Mouse (Mus musculus) layer of hippocampus, adult 9-10 months (tissue): ENCODE measurements around the gene Fbxw21.
"Not testable (repeated sequence)": the region's sequence is repeated elsewhere in the genome, so short reads cannot be mapped to it uniquely, and the experiment has no call there.

Source experiments
- DNase-seq: peaks from one replicate; pipeline ENCODE4 v3.0.0; 2022; ENCODE audit warnings: low spot score

Gene Fbxw21

DNA sequence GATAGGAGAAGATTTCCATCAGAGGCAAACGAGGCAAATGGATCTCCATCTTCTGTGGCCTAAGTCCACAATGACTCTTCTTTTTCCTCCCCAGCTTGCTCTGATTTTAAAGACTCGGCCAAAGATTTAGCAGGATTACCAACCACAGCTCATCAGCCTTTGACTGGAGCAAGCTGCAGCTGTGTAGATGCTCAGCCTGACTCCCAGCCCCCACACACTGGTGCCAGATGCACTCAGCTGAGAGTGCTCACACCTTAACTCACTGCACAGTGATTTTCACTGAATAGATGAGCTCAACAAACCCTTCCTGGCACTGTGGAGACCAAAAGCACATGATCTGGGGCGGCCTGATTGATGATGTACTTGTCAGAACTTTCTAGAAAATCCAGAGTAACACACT is at the start of gene Fbxw21:
Fbxw21 (minus strand) TSS at position 101 of the 400 bp plus-strand sequence.
- no peak for DNase-seq

GRCm38 (mm10) chr9:109201347-109201746 is 39.5 kb upstream of the Fbxw21 start:
- not testable (repeated sequence) for DNase-seq

DNA sequence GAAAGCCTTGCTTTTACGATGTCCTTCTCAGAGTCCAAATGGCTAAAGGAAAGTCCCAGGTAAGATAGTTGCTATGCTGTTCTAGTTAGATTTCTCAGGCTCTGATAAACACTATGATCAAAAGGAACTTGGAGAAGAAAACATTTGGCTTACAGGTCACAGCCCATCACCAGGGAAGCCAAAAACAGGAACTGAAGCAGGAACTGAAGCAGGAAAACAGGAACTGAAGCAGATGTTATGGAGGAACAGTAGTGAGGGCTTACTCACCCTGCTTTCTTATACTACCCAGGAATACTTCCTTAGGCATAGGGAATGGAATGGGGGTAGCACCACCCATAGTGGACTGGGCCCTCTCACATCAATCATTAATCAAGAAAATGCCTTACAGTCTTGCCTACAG is 38.5 kb upstream of the Fbxw21 start:
- no peak for DNase-seq

GRCm38 (mm10) chr9:109199353-109199752 is 37.5 kb upstream of the Fbxw21 start:
- DNase-seq, result no peak

GRCm38 (mm10) chr9:109195875-109196274 is 34.0 kb upstream of the Fbxw21 start, which contains the start of gene Fbxw13:
TSS of gene Fbxw13 (minus strand) at chr9:109195975.
- not testable (repeated sequence) for DNase-seq

DNA sequence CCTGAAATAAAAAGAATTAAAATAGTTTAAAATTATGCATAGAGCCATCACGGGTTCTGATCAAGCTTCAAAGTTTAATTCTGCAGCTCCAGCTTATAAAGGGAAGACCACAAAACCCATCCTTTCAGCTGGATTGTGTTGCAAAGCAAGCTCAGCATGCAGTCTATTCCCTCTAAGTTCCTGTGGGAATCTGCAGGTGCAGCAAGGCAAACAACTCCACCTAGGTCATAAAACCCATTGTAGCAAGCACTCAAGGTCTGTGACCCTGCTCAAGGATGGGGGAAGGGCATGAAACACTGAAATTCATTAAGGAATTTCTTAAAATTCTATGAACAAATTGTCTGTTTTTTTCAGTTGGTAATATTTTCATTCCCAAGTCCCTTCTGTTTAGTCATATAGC is 15.4 kb upstream of the Fbxw21 start:
- no peak for DNase-seq

GRCm38 (mm10) chr9:109176301-109176700 is 14.5 kb upstream of the Fbxw21 start:
- no peak for DNase-seq

DNA sequence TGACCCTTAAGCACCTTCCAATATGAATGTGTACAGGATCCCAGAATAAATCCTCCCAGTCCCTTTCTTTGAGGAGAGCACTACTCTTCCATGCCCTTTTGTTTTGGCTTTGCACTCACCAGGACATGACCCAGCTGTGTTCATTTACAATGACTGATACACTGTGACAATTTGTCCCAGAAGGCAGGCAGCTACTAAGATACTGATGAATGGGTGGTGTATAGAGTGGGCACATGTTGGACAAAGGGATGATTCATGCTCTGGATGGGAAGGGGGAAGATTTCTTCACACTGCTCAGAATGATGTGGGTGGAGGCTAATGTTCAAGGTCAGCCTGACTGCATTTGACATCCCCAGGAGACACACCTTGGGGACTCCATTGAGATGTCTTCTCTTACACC is 5.5 kb upstream of the Fbxw21 start:
- DNase-seq, result no peak

- not testable (repeated sequence) for DNase-seq
Observed at GRCm38 (mm10) chr9:109140414-109140813, 21.4 kb downstream of the Fbxw21 start.

- DNase-seq, result no peak
Observed at GRCm38 (mm10) chr9:109130076-109130475, 31.8 kb downstream of the Fbxw21 start.

GRCm38 (mm10) chr9:109128211-109128610 is 33.6 kb downstream of the Fbxw21 start:
- no peak for DNase-seq

DNA sequence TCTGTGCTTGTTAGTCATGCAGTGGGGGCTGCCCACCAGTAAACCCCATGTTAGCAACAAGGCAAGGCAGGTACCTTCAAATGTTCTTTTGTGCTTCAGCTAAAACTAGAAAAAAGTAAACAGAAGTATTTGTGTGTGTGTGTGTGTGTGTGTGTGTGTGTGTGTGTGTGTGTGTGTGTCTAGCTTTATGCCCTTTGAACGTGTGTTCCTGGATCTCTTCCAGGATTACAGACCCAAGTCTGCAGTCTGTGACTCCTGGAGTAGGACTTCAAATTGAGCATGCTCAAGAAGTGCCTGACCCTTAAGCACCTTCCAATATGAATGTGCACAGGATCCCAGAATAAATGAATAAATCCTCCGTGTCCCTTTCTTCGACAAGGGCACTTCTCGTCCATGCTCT is 34.8 kb downstream of the Fbxw21 start:
- DNase-seq, result no peak

- DNase-seq, result no peak
Observed at GRCm38 (mm10) chr9:109125481-109125880, 36.4 kb downstream of the Fbxw21 start.

DNA sequence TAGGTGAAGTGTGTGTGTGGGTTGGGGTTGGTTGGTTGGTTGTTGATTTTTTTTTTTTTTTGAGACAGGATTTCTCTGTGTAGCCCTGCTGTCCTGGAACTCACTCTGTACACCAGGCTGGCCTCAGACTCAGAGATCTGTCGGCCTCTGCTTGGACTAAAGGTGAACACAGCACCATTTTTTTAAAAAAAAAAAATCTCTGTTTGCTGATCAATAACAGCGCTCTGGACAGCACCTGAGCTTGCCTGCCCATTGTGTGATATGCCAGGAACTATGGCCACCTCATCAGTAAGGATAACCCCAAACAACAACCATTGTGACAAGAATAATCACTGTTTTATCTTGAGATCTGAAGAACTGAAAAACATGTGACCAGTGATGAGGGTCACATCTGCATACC is 36.8 kb downstream of the Fbxw21 start:
- DNase-seq, result no peak

DNA sequence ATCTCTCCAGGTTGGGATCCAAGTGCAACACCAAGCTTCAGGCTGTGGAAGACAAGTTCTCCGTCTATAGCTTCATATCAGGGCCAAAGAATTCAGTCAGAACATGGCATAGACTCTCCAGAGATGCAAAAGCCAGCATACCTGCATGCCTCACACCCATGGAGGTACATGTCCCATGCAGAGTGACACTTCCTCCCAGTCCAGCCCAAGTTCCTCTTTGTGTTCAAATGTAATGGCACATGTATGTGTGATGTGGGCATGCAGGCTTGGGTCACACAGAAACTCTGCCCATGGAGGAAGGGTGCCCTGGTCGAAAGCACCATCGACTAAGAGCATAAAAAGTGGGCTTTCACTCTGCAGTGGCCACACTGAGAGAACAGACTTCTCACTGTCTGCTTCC is 37.7 kb downstream of the Fbxw21 start:
- DNase-seq, result no peak

- no peak for DNase-seq
Observed at GRCm38 (mm10) chr9:109123266-109123665, 38.6 kb downstream of the Fbxw21 start.

- DNase-seq, result peak; percentile 29
Observed at GRCm38 (mm10) chr9:109122553-109123085, 39.2 kb downstream of the Fbxw21 start.

GRCm38 (mm10) chr9:109120956-109121355 is 40.9 kb downstream of the Fbxw21 start:
- no peak for DNase-seq

DNA sequence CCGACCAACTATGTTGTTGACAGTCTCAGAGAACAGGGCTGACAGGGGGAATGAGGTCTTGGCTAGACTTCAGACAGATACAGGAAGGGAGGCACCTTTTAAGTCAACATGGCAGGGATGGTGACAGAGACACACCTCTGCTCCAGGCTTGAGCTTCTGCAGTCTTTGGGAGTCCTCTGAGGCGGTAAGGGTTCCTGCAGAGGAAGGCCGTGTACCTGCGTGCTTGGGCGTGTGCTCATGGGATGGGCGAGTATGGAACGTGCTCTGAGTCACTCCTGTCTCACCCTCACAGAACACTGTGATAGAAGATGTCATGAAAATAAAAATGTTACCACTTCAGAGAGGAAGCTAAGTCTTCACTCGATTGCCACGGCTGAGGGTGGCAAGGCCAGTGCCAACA is 42.3 kb downstream of the Fbxw21 start:
- DNase-seq, result no peak

DNA sequence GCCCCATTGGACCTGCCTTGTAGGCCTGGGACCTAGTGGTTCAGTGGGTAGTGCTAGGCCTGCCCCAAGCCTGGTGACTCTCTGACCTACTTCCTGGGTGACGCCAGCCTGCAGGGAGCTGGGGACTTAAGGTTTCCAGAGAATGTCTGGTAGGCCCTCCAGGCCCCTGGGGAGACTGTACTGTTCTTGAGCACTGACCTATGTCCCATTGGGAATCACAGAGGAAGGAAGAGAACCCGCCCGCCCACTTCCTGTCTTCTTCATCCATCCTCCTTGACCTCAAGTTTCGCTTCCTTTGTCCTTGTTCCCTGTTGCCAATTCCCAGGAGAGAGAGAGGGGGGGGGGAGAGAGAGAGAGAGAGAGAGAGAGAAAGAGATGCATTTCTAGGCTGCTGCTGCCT is 43.7 kb downstream of the Fbxw21 start:
- no peak for DNase-seq

- no peak for DNase-seq
Observed at GRCm38 (mm10) chr9:109116205-109116604, 45.6 kb downstream of the Fbxw21 start.

- DNase-seq, result no peak
Observed at GRCm38 (mm10) chr9:109114871-109115270, 47.0 kb downstream of the Fbxw21 start.

- DNase-seq, result no peak
Observed at GRCm38 (mm10) chr9:109114276-109114675, 47.6 kb downstream of the Fbxw21 start.

- DNase-seq, result no peak
Observed at GRCm38 (mm10) chr9:109113331-109113730, 48.5 kb downstream of the Fbxw21 start.

DNA sequence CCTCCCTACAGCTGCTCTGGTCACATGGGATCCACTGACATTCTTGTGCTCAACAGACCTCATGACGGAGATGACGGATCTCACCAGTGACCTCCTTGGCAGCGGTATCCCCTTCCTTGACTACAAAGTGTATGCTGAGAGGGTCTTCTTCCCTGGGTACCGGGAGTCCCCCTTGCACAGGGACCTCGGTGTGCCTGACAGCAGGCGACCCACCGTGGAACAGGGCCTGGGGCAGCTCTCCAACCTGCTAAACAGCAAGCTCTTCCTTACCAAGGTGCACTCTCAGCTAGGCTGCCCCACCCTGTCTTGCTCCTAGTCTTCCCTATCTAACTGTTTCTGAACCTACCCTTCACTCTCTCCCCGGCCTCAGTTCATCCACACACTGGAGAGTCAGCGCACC is 50.2 kb downstream of the Fbxw21 start:
- no peak for DNase-seq
